Mouse (Mus musculus) MEL (cell line): Measurements from ENCODE around the gene Usp36. TPM values are rescaled to one million over a fixed set of nuclear protein-coding genes. Genes with fewer than 3 reads are reported as not detected.

Experiments used
- DNase-seq: peaks from one replicate; pipeline ENCODE4 v3.0.0; 2011; ENCODE audit warnings: low read depth, low spot score
- H3K27ac ChIP-seq: 2 replicates; pipeline ENCODE4 v1.5.1; 2012; ENCODE audit warnings: low read depth, mild to moderate bottlenecking, control low read depth, low read length, moderate library complexity; ENCODE audit not compliant: control insufficient read depth
- H3K27me3 ChIP-seq, 2 experiments: fragments of 150-350 bp in 1 of 2; sonication (generic) in 1 of 2; 2 replicates each; pipeline ENCODE4 v1.6.1; 2012; ENCODE audit warnings: low read length in 2 of 2, mild to moderate bottlenecking in 2 of 2, improper control_type of control experiment in 1 of 2, moderate library complexity in 1 of 2; ENCODE audit not compliant: insufficient read depth in 2 of 2, control insufficient read depth in 1 of 2
- H3K36me3 ChIP-seq, 2 experiments: 2 replicates each; pipeline ENCODE4 v1.6.1; 2012 to 2014; ENCODE audit warnings: low read length in 2 of 2, improper control_type of control experiment in 1 of 2, inconsistent platforms in 1 of 2, mild to moderate bottlenecking in 1 of 2; ENCODE audit not compliant: insufficient read depth in 2 of 2, control insufficient read depth in 1 of 2
- H3K4me1 ChIP-seq, 2 experiments: fragments of 150-350 bp in 1 of 2; sonication (generic) in 1 of 2; 2 replicates each; pipeline ENCODE4 v1.6.1; 2012; ENCODE audit warnings: low read length in 2 of 2, improper control_type of control experiment in 1 of 2, mild to moderate bottlenecking in 1 of 2; ENCODE audit not compliant: insufficient read depth in 2 of 2, control insufficient read depth in 1 of 2
- H3K4me3 ChIP-seq, 2 experiments: fragments of 150-350 bp in 1 of 2; sonication (generic) in 1 of 2; 2 replicates each; pipeline ENCODE4 v1.5.1; 2012; ENCODE audit warnings: low read depth in 2 of 2, low read length in 2 of 2, mild to moderate bottlenecking in 2 of 2, moderate library complexity in 2 of 2, control low read depth in 1 of 2, improper control_type of control experiment in 1 of 2; ENCODE audit not compliant: control insufficient read depth in 1 of 2, insufficient read depth in 1 of 2
- H3K79me2 ChIP-seq: 2 replicates; pipeline ENCODE4 v1.6.1; 2012; ENCODE audit warnings: mild to moderate bottlenecking, low read length, moderate library complexity; ENCODE audit not compliant: control insufficient read depth, poor library complexity, insufficient read depth
- H3K9ac ChIP-seq: 2 replicates; pipeline ENCODE4 v1.6.1; 2012; ENCODE audit warnings: low read depth, mild to moderate bottlenecking, control low read depth, low read length, moderate library complexity; ENCODE audit not compliant: control insufficient read depth, poor library complexity, severe bottlenecking
- H3K9me3 ChIP-seq: fragments of 150-350 bp; sonication (generic); replicated peaks from 2 replicates; pipeline ENCODE4 v1.6.1; 2012; ENCODE audit warnings: mild to moderate bottlenecking, low read length, improper control_type of control experiment, moderate library complexity; ENCODE audit not compliant: insufficient read depth
- BHLHE40 ChIP-seq: IDR thresholded peaks from 2 replicates; pipeline ENCODE4 v1.6.1; 2012; ENCODE audit warnings: low read depth, mild to moderate bottlenecking, inconsistent platforms, low read length, improper control_type of control experiment, borderline replicate concordance
- ELF1 ChIP-seq: IDR thresholded peaks from 2 replicates; pipeline ENCODE4 v1.6.1; 2014; ENCODE audit warnings: low read depth, mild to moderate bottlenecking, inconsistent platforms, low read length, improper control_type of control experiment, moderate library complexity
- GATA1 ChIP-seq: IDR thresholded peaks from 2 replicates; pipeline ENCODE4 v1.6.1; 2011; ENCODE audit warnings: low read depth, low read length, improper control_type of control experiment
- MAFK ChIP-seq: IDR thresholded peaks from 2 replicates; pipeline ENCODE4 v1.6.1; 2011; ENCODE audit warnings: low read depth, mild to moderate bottlenecking, low read length, improper control_type of control experiment, borderline replicate concordance
- MXI1 ChIP-seq: IDR thresholded peaks from 2 replicates; pipeline ENCODE4 v1.6.1; 2011; ENCODE audit warnings: mild to moderate bottlenecking, low read depth, low read length, improper control_type of control experiment
- MYC ChIP-seq: IDR thresholded peaks from 2 replicates; pipeline ENCODE4 v1.6.1; 2011; ENCODE audit warnings: low read depth, mild to moderate bottlenecking, low read length, improper control_type of control experiment, moderate library complexity
- NELFE ChIP-seq: IDR thresholded peaks from 2 replicates; pipeline ENCODE4 v1.6.1; 2011; ENCODE audit warnings: low read depth, low read length, improper control_type of control experiment
- POLR2A ChIP-seq, 2 experiments: IDR thresholded peaks; 2 replicates each; pipeline ENCODE4 v1.6.1; 2011 to 2012; ENCODE audit warnings: low read length in 2 of 2, mild to moderate bottlenecking in 2 of 2, control low read depth in 1 of 2, improper control_type of control experiment in 1 of 2, low read depth in 1 of 2, moderate library complexity in 1 of 2; ENCODE audit not compliant: control insufficient read depth in 1 of 2, insufficient read depth in 1 of 2, poor library complexity in 1 of 2
- POLR2AphosphoS2 ChIP-seq: IDR thresholded peaks from 2 replicates; pipeline ENCODE4 v1.6.1; 2011; ENCODE audit warnings: low read length, improper control_type of control experiment
- SIN3A ChIP-seq: IDR thresholded peaks from 2 replicates; pipeline ENCODE4 v1.6.1; 2012; ENCODE audit warnings: low read length, improper control_type of control experiment, inconsistent platforms
- TAL1 ChIP-seq: IDR thresholded peaks from 2 replicates; pipeline ENCODE4 v1.6.1; 2012; ENCODE audit warnings: mild to moderate bottlenecking, inconsistent platforms, low read length, moderate library complexity, mixed read lengths
- UBTF ChIP-seq: IDR thresholded peaks from 2 replicates; pipeline ENCODE4 v1.6.1; 2012; ENCODE audit warnings: low read depth, mild to moderate bottlenecking, inconsistent platforms, low read length, improper control_type of control experiment, moderate library complexity, borderline replicate concordance; ENCODE audit not compliant: insufficient read depth
- USF2 ChIP-seq, 2 experiments: IDR thresholded peaks; 2 replicates each; pipeline ENCODE4 v1.6.1; 2011 to 2012; ENCODE audit warnings: improper control_type of control experiment in 2 of 2, low read length in 2 of 2, borderline replicate concordance in 1 of 2, inconsistent platforms in 1 of 2, low read depth in 1 of 2, mild to moderate bottlenecking in 1 of 2; ENCODE audit not compliant: insufficient read depth in 1 of 2
- ZC3H11A ChIP-seq: IDR thresholded peaks from 2 replicates; pipeline ENCODE4 v1.6.1; 2012; ENCODE audit warnings: low read depth, mild to moderate bottlenecking, inconsistent platforms, low read length, improper control_type of control experiment
- ZMIZ1 ChIP-seq: IDR thresholded peaks from 2 replicates; pipeline ENCODE4 v1.6.1; 2012; ENCODE audit warnings: low read depth, mild to moderate bottlenecking, inconsistent platforms, low read length, improper control_type of control experiment, moderate library complexity
- polyA plus RNA-seq, 2 experiments: library from polyadenylated mRNA; stranded (reverse) in 1 of 2; unstranded in 1 of 2; fragments of >175 nt in 1 of 2; fragments of >200 nt in 1 of 2; gene quantifications; 2 replicates each; pipeline versions ENCODE4 v1.2.1 to v1.2.4; 2012; ENCODE audit warnings: low replicate concordance in 2 of 2, low read depth in 1 of 2; ENCODE audit not compliant: insufficient read length in 2 of 2, insufficient read depth in 1 of 2, missing spikeins in 1 of 2
- total RNA-seq: library from RNA; depleted of rRNA; stranded (reverse); fragments of 300-350 nt; gene quantifications from 2 replicates; pipeline ENCODE4 v1.2.3, GENCODE M21; 2012

Gene Usp36
- total and polyA plus RNA-seq, 3 experiments = 24.8 to 89.6 (median 50.7) TPM

DNA sequence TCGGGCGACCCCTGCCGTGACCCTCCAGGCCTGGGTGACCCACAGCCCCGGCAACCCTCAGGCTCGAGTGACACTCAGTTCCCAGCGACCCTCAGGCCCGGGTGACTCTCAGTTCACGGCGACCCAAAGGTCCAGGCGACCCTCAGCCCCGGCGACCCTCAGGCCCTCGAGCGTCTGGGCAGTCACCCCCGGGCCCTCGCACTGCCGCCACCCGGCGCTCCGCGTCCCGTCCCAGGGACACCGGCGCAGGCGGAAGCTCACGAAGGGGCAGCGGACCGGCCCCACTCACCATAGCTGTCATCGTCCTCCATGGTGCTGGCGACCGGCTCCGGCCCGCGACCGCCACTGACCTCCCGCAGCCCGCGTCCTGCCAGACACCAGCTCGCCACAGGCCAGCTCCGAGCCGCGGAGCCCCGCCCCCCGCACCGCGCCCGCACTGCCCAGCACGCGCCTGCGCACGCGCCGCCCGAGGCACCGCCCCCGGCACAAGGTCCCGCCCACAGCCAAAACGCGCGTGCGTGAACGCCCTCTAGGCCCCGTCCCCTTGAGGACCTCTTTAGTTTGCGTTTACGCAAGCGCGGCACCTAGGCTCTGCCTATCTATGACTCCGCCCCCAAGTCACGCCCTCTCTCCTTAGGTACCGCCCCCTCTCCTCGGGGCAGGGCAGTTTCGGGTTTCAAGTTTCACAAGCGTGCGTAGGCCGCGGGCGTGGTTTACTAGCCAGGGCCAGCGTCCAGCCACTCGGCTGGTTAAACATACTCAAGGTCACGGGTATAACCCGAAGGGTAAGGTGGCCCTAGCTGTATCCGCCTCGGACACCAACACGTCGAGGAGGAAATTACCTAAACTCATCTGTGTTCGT, 41.7 kb downstream of the Usp36 start, which contains the start of gene Cyth1 (continued):
- peak; percentile 80 for TF ChIP-seq ZMIZ1
- TF ChIP-seq MYC = 0 out of 2 replicates have a peak, but pooled peaks have one; percentile 56
- TF ChIP-seq NELFE = peak; percentile 83
- 0 out of 2 replicates have a peak, but pooled peaks have one; percentile 9 for TF ChIP-seq BHLHE40

DNA sequence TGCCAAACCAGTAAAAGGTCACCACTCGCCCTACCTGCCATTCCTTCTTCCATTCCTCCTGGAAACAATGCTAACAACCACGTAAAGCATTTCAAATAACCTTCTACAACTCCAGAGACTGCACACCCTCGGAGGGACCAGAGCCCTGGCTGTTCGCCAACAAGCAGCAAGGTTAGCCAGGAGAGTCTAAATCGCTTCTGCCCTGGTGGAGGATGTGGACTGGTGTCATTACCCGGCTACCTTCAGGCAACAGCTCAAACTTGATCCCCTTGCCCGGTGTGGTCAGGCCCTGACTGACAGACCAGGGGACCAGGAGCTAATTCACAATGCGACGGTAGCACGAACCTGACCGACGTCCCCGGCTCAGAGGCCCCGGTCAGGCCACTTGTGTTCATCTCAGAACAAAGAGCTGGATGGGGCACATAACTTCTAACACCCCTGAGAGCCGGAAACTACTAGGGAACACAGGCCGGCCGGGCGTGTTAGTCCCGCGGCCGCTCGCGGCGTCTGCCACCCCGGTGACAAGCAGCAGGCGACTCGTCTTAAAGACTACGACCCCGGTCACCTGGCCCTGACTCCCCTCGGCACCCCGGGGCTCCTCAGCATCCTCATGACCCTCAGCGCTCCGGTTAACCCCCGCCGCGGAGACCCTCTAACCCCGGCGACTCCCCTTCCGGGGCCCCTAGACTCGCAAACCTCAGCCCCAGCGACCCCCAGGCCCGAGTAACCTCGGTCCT, 42.5 kb downstream of the Usp36 start:
- Histone ChIP-seq H3K4me3 (peak overlapping the region; percentile 85), H3K9me3 (no peaks in the 10 kb centered on the region), H3K27me3 (no peaks in the 10 kb centered on the region), H3K27ac (no peak overlapping the region), H3K9ac (peak overlapping the region; percentile 80), H3K4me1 (peaks cover 17 to 31% of the 10 kb centered on the region in 2 experiments), H3K36me3 (peaks cover 0 to 13% of the 10 kb centered on the region in 2 experiments; a peak in 2 of 4 replicates), H3K79me2 (peaks cover 25% of the 10 kb centered on the region)
- TF ChIP-seq UBTF (0 out of 2 replicates have a peak, but pooled peaks have one; percentile 37), MXI1 (0 out of 2 replicates have a peak, but pooled peaks have one; percentile 16), GATA1 (no peak), ELF1 (no peak), POLR2AphosphoS2 (no peak), TAL1 (no peak), SIN3A (peak; percentile 62)
- DNase-seq = peak; percentile 81

GRCm38 (mm10) chr11:118246724-118247123, 43.3 kb downstream of the Usp36 start:
- Histone ChIP-seq H3K9ac (no peak overlapping the region), H3K9me3 (no peaks in the 10 kb centered on the region), H3K4me3 (peak overlapping the region in 1 of 2 experiments; percentile 85; a peak in 1 of 4 replicates), H3K27me3 (no peaks in the 10 kb centered on the region), H3K36me3 (peaks cover 0 to 13% of the 10 kb centered on the region in 2 experiments; a peak in 2 of 4 replicates), H3K27ac (no peak overlapping the region), H3K79me2 (peaks cover 25% of the 10 kb centered on the region), H3K4me1 (peaks cover 17 to 31% of the 10 kb centered on the region in 2 experiments)
- TF ChIP-seq MXI1 = no peak
- no peak for TF ChIP-seq ZMIZ1
- no peak for TF ChIP-seq MAFK
- TF ChIP-seq TAL1 = no peak
- no peak for TF ChIP-seq USF2 (IDR thresholded peaks at IDR 0.05; ENCODE audit: borderline replicate concordance in 1 of 2, insufficient read depth in 1 of 2, low read depth in 1 of 2, low read length in 2 of 2)
- no peak for TF ChIP-seq GATA1
- no peak for TF ChIP-seq ZC3H11A
- no peak for TF ChIP-seq POLR2A (IDR thresholded peaks at IDR 0.05; ENCODE audit: control insufficient read depth in 1 of 2, insufficient read depth in 1 of 2, low read depth in 1 of 2, low read length in 2 of 2, poor library complexity in 1 of 2)
- no peak for DNase-seq
